Mouse (Mus musculus) retina, postnatal 1 day (tissue): ENCODE measurements around the gene Gm20388.

Experiments used
- DNase-seq: peaks from one replicate; pipeline ENCODE4 v3.0.0-alpha.2; 2012

Gm20388 gene

GRCm38 (mm10) chr8:122280588-122281316 is 2370.1 kb downstream of the Gm20388 start:
- DNase-seq: no peak

DNA sequence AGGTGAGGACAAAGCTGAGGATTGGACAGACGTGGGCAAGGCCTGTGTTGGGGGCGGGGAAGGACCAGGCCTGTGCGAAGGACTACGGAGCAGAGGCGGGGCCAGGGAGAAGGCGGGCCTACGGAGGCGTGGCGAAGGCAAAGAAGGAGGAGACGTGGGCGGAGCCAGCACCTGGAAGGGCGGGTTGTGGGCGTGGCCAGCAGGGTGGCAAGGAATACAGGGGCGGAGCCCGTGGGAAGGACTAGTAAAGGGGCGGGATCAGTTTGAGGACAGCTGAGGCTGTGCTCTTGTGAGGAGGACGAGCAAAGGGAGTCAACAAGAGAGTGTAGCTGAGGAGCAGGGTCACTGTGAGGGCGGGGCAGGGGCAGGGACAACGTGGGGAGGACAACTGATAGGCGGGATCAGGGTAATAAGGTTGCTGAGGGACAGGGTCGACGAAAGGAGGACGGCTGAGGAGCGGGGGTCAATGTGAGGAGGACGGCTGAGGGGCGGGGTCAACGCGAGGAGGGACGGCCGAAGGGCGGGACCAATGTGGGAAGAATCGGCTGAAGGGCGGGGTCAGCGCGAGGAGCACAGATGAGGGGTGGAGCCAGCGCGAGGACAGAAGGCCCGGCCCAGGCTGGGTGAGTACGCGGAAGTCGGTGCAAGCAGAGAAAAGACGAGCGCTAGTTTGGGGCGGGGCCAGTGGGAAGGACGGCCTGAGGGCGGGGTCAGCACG is 2370.8 kb downstream of the Gm20388 start:
- peak; percentile 98 for DNase-seq

GRCm38 (mm10) chr8:122282035-122282358 is 2371.4 kb downstream of the Gm20388 start, which contains the start of gene Zfpm1:
Gene Zfpm1 (plus strand): TSS chr8:122282141.
- no peak for DNase-seq

- DNase-seq: peak; percentile 48
Observed at GRCm38 (mm10) chr8:122282501-122283355, 2372.1 kb downstream of the Gm20388 start.

DNA sequence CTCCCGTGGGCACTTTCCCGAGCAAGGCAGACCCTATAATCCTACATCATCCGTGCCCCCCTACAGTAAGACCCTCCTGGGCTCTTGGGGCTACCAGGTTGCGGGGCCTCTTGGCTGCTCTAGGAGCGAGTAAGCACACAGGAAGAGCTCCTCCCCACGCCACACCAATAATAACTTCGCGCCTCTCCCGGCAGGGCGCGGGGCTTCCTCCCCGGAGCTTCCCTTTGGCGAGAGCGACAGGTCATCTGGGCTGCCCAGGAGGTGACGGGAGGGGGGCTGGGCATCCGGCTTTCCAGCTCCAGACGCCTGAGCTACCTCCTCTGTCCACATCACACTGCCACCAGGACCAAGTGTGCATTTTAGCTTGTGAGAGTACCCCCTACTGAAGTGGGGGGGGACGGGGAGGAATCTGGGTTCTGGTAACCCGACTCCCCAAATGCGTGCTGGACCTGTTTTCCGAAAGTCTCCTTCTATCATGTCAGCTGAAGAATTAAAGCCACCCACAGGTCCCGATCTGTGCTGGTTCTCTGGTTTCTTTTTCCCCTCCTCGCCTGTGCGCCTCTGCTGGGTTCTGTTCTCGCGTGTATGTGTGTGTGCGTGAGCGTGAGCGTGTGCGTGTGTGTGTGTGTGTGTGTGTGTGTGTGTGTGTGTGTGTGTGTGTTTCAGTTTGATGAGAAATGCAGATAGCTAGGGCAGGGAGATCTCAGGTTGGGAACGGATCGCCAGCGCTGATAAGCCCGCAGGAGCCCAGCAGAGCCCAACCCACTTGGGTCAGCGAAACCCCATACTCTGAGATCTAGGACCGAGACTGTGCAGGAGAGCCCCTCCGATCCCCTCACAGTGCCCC is 2372.9 kb downstream of the Gm20388 start:
- DNase-seq: peak; percentile 70

GRCm38 (mm10) chr8:122284203-122284658 is 2373.6 kb downstream of the Gm20388 start:
- peak; percentile 78 for DNase-seq

DNA sequence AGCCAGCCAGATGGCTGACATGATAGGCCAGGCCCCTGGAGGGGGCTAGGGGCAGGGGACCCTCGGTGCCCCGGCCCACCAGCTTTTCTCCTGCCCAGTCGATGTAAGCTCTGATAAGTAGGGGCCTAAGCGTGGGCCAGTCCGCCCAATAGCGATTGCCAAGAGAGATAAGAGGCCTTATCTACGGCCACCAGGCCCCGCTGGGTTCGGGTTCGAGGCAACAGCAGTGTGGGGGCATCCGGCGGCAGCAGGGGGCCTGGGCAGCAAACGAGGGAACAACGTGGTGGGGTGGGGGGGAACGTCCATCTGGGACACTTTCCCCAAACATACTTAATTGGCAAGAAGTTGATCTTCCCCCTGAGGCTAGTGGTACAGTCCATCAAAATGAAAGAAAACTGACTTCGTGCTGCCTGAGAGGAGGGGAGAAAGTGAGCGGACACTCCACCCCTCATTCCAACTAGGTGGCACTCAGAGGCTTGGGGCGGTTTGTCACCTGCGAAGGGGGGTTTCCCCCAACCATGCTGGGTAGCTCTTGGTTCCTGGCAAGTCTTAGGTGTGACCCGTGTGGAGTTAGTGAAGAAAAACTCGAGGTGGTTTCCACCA is 2374.1 kb downstream of the Gm20388 start:
- DNase-seq: no peak

DNA sequence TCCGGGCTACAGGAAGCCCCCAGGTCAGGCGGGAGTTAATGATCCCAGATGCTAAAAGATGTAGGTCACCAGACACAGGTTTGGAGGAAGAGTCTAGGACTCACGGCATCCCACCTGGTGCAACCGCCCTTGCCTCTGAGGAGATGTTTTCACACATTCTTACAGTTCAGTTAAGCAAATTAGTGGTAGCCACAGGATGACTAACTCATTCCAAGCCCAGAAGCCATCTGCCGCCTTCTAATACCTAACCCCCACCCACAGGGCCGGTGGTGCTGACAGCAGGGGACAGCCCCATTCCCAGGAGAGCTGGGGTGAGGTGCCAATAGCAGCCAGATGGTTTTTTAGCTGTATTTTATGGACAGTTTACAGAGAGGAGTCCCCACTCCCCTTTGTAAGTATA is 2375.1 kb downstream of the Gm20388 start:
- DNase-seq: peak; percentile 30

- DNase-seq: peak; percentile 57
Observed at GRCm38 (mm10) chr8:122286899-122287298, 2376.3 kb downstream of the Gm20388 start.

DNA sequence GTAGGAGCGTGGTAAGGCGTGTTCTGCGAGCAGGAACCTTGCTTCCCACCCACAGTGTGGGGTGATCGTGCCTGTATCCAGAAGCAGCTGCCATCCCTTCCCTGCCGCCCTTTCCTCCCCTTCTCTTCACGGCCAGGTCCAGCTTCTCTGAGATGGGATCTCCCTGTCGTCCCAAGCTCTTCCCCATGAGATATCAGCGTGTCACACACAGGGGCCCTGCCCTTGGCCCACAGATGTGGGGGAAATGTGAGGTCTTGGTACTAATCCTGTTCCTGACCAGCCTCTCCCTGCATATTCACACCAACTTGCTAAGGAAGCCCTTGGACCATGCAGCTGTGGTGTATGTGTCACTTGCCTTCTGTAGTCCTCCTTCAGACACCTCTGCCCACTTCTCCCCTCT is 2377.1 kb downstream of the Gm20388 start:
- no peak for DNase-seq

DNA sequence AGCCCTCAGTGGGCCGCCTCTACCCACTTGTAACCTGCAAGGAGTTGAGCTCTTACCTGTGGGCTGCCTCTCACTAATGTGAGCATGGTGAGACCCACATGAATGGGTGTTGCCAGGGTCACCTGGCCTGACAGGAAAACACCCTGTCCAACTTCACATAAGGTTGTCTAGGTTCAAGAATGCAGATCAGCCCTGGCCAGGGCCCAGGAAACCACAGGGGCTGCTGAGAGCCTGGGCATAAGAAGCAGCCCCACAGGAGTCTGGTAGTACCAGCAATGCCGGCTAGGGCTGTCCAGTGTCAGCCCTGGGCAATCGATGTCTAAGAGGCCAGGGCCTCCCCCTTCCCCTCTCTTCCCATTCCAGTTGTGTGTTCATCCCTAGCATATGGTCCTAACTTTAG is 2377.7 kb downstream of the Gm20388 start:
- no peak for DNase-seq

- DNase-seq: no peak
Observed at GRCm38 (mm10) chr8:122291075-122291474, 2380.4 kb downstream of the Gm20388 start.

DNA sequence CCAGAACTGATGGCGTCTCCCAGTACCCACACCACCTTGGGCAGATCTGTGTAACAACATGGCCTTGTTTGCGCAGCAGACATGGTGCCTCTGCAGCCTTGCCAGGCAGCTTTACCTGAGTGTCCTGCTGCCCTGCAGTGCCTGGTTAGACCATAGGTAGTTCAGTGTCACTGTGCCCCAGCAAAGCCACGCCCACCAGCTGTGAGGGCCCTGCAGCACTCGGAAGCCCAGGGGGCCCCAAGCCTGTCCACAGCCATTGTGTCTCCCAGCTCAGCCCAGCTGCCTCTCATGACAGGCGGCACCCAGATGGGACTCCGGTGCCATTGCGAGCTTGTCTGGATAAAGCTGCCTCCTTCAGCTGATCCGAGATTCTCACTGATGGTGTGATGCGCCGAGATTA is 2380.9 kb downstream of the Gm20388 start:
- peak; percentile 79 for DNase-seq

DNA sequence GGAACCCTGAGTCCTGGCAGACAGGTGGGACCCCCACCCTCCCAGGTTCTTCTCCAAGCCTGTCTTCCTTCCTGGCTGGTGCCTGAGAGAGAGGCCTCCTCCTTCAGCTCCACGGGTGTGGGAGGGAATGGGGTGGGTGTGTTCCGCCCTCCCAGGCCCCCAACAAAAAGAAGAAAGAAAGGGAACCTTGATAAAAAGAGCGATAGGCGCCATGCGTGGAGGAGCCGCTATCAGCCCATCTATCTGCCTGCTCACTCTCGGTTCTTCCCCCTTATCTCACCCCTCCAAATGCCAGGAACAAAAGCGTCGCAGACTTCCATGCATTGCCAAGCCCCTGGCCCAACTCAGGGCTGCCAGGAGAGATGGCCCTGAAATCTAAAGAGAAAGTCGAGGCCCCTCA is 2382.8 kb downstream of the Gm20388 start:
- DNase-seq: no peak

- peak; percentile 73 for DNase-seq
Observed at GRCm38 (mm10) chr8:122294273-122294683, 2383.6 kb downstream of the Gm20388 start.

DNA sequence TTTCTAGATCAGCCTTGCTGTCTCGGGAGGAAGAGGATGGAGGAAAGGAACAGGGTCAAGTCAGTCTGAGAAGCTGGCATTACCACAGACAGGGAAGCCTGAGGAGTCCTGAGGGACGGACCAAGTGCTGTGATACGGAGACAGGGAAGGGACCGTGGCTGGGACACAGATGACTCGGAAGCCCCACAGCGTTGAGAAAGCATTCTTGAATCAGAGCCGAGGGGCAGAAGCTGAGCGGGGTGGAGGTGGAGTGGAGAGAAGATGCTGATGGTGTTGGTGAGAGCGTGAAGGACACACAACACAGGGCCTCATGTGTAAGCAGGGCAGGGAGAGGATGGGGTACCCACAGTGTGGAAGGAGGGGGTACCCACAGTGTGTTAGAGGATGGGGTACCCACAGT is 2384.7 kb downstream of the Gm20388 start:
- DNase-seq: no peak

- peak; percentile 70 for DNase-seq
Observed at GRCm38 (mm10) chr8:122296173-122297001, 2385.7 kb downstream of the Gm20388 start.

GRCm38 (mm10) chr8:122299581-122300254 is 2389.1 kb downstream of the Gm20388 start:
- no peak for DNase-seq

GRCm38 (mm10) chr8:122301081-122301480 is 2390.4 kb downstream of the Gm20388 start:
- no peak for DNase-seq

- no peak for DNase-seq
Observed at GRCm38 (mm10) chr8:122301866-122302265, 2391.2 kb downstream of the Gm20388 start.
